Mouse (Mus musculus): ENCODE data around the gene Pom121l2.

The Pom121l2 gene

GRCm38 (mm10) chr13:22001823-22002222 is 20.8 kb downstream of the Pom121l2 start:
- CTCF ChIA-PET = no interaction called here
- POLR2A ChIA-PET = interaction anchor here in 2 of 4 experiments (0.6 to 1.2 kb wide), 6 partner anchors 12 to 1408 kb away, joined by 3 to 5 read pairs (median 4); partner anchors contain the start of genes Pom121l2 (in 2 of the 2) and Hist1h2ag (in 1 of the 2)

- POLR2A ChIA-PET = interaction anchor here (0.6 to 4.0 kb wide), 39 partner anchors 9 to 1678 kb away, joined by 3 to 47 read pairs (median 4); partner anchors contain the start of genes Hist1h2ah (in 3 of the 4), Hist1h2bk (in 3 of the 4), Hist1h2ag (in 2 of the 4) and Hist1h2bj (in 2 of the 4)
- CTCF ChIA-PET = interaction anchor here in 3 of 4 experiments (0.6 to 2.1 kb wide), 10 partner anchors 9 to 178 kb away, joined by 3 to 7 read pairs (median 3); no protein-coding TSS in a partner anchor
Observed at GRCm38 (mm10) chr13:22005605-22006333, 24.8 kb downstream of the Pom121l2 start.

- ChIA-PET POLR2A (interaction anchor here (0.6 to 4.0 kb wide), 42 partner anchors 9 to 1677 kb away, joined by 3 to 47 read pairs (median 4); partner anchors contain the start of genes Hist1h2ah (in 3 of the 4), Hist1h2bk (in 3 of the 4), Hist1h2ag (in 2 of the 4) and Hist1h2bj (in 2 of the 4)), CTCF (interaction anchor here in 3 of 4 experiments (0.6 to 2.1 kb wide), 9 partner anchors 9 to 126 kb away, joined by 3 to 7 read pairs (median 3); partner anchors contain the start of gene Pom121l2 (in 1 of the 3))
Observed at GRCm38 (mm10) chr13:22006334-22007120, 25.5 kb downstream of the Pom121l2 start.

- POLR2A ChIA-PET = interaction anchor here in 3 of 4 experiments (0.7 to 4.0 kb wide), 14 partner anchors 10 to 1424 kb away, joined by 3 to 47 read pairs (median 8); partner anchors contain the start of genes Hist1h2ag (in 2 of the 3), Hist1h2bj (in 2 of the 3), Pom121l2 (in 2 of the 3) and Hist1h2ah (in 1 of the 3)
- CTCF ChIA-PET = interaction anchor here in 3 of 4 experiments (0.6 to 1.7 kb wide), 4 partner anchors 12 to 1429 kb away, joined by 3 to 4 read pairs (median 3); partner anchors contain the start of gene Pom121l2 (in 1 of the 3)
Observed at GRCm38 (mm10) chr13:22007121-22007510, 26.1 kb downstream of the Pom121l2 start.

GRCm38 (mm10) chr13:22007872-22008271 is 26.9 kb downstream of the Pom121l2 start:
- CTCF ChIA-PET = no interaction called here
- POLR2A ChIA-PET = interaction anchor here in 2 of 4 experiments (0.7 to 4.0 kb wide), 8 partner anchors 9 to 36 kb away, joined by 3 to 47 read pairs (median 6); partner anchors contain the start of genes Hist1h2ag (in 2 of the 2), Hist1h2bj (in 2 of the 2) and Pom121l2 (in 1 of the 2)

- CTCF ChIA-PET = interaction anchor here in 1 of 4 experiments (0.5 kb wide), 1 partner anchor 1392 kb away, joined by 4 read pairs; no protein-coding TSS in a partner anchor
- POLR2A ChIA-PET = interaction anchor here in 2 of 4 experiments (1.1 to 3.9 kb wide), 6 partner anchors 9 to 35 kb away, joined by 3 to 22 read pairs (median 6); partner anchors contain the start of genes Hist1h2ag (in 1 of the 2) and Hist1h2bj (in 1 of the 2)
Observed at GRCm38 (mm10) chr13:22008707-22009106, 27.7 kb downstream of the Pom121l2 start.

GRCm38 (mm10) chr13:22009642-22010041 is 28.6 kb downstream of the Pom121l2 start, which contains the start of gene Prss16:
Prss16 (minus strand) TSS chr13:22009742.
- ChIA-PET POLR2A (interaction anchor here in 2 of 4 experiments (0.6 to 2.1 kb wide), 6 partner anchors 10 to 222 kb away, joined by 3 to 7 read pairs (median 4); partner anchors contain the start of genes Hist1h2an (in 1 of the 2) and Hist1h2bp (in 1 of the 2)), CTCF (interaction anchor here in 1 of 4 experiments (0.7 kb wide), 1 partner anchor 73 kb away, joined by 3 read pairs; no protein-coding TSS in a partner anchor)

GRCm38 (mm10) chr13:22013716-22014115 is 32.7 kb downstream of the Pom121l2 start:
- CTCF ChIA-PET = interaction anchor here in 3 of 4 experiments (0.6 to 1.0 kb wide), 4 partner anchors 39 to 1388 kb away, joined by 3 read pairs; no protein-coding TSS in a partner anchor
- POLR2A ChIA-PET = interaction anchor here in 3 of 4 experiments (0.6 to 7.4 kb wide), 7 partner anchors 7 to 1520 kb away, joined by 3 to 47 read pairs (median 5); partner anchors contain the start of genes Hist1h2af (in 1 of the 3) and Hist1h2ah (in 1 of the 3)

GRCm38 (mm10) chr13:22014411-22014845 is 33.4 kb downstream of the Pom121l2 start:
- ChIA-PET POLR2A (interaction anchor here (0.7 to 7.4 kb wide), 14 partner anchors 8 to 1520 kb away, joined by 3 to 47 read pairs (median 4); partner anchors contain the start of genes Hist1h2af (in 1 of the 4), Hist1h2ag (in 1 of the 4), Hist1h2ah (in 1 of the 4) and Hist1h2bj (in 1 of the 4)), CTCF (interaction anchor here in 1 of 4 experiments (0.8 to 1.7 kb wide), 2 partner anchors 15 to 1387 kb away, joined by 3 to 4 read pairs; no protein-coding TSS in a partner anchor)

- ChIA-PET POLR2A (interaction anchor here (0.9 to 7.4 kb wide), 16 partner anchors 8 to 236 kb away, joined by 3 to 47 read pairs (median 4); partner anchors contain the start of genes Hist1h1b (in 1 of the 4), Hist1h2ag (in 1 of the 4), Hist1h2ah (in 1 of the 4) and Hist1h2bj (in 1 of the 4)), CTCF (interaction anchor here in 2 of 4 experiments (0.5 to 1.7 kb wide), 5 partner anchors 10 to 107 kb away, joined by 3 to 4 read pairs (median 3); no protein-coding TSS in a partner anchor)
Observed at GRCm38 (mm10) chr13:22015479-22016450, 34.8 kb downstream of the Pom121l2 start.

GRCm38 (mm10) chr13:22019934-22020835 is 39.2 kb downstream of the Pom121l2 start:
- CTCF ChIA-PET = no interaction called here
- POLR2A ChIA-PET = interaction anchor here (0.6 to 7.4 kb wide), 24 partner anchors 11 to 1535 kb away, joined by 3 to 47 read pairs (median 4); partner anchors contain the start of genes Hist1h2ah (in 3 of the 4), Hist1h2bk (in 3 of the 4), Hist1h2ag (in 2 of the 4) and Hist1h2bj (in 2 of the 4)

- POLR2A ChIA-PET = interaction anchor here in 3 of 4 experiments (0.6 to 5.4 kb wide), 15 partner anchors 13 to 1380 kb away, joined by 3 to 31 read pairs (median 4); partner anchors contain the start of genes Hist1h2ah (in 3 of the 3), Hist1h2bk (in 3 of the 3), Hist1h2ag (in 2 of the 3) and Hist1h2bj (in 2 of the 3)
- CTCF ChIA-PET = interaction anchor here in 1 of 4 experiments (0.5 kb wide), 1 partner anchor 821 kb away, joined by 3 read pairs; no protein-coding TSS in a partner anchor
Observed at GRCm38 (mm10) chr13:22020901-22021339, 39.9 kb downstream of the Pom121l2 start.

GRCm38 (mm10) chr13:22021581-22021980 is 40.6 kb downstream of the Pom121l2 start:
- ChIA-PET CTCF (interaction anchor here in 3 of 4 experiments (0.5 to 1.0 kb wide), 4 partner anchors 26 to 1380 kb away, joined by 3 to 4 read pairs (median 3); no protein-coding TSS in a partner anchor), POLR2A (interaction anchor here in 3 of 4 experiments (0.6 to 5.4 kb wide), 27 partner anchors 10 to 1549 kb away, joined by 3 to 31 read pairs (median 4); partner anchors contain the start of genes Hist1h2ag (in 3 of the 3), Hist1h2ah (in 3 of the 3), Hist1h2bj (in 3 of the 3) and Hist1h2bk (in 3 of the 3))

GRCm38 (mm10) chr13:22022241-22022640 is 41.2 kb downstream of the Pom121l2 start:
- CTCF ChIA-PET = interaction anchor here (0.6 to 1.0 kb wide), 7 partner anchors 27 to 1409 kb away, joined by 3 to 9 read pairs (median 3); no protein-coding TSS in a partner anchor
- POLR2A ChIA-PET = interaction anchor here (0.6 to 5.4 kb wide), 31 partner anchors 9 to 1548 kb away, joined by 3 to 31 read pairs (median 4); partner anchors contain the start of genes Hist1h2ag (in 3 of the 4), Hist1h2ah (in 3 of the 4), Hist1h2bj (in 3 of the 4) and Hist1h2bk (in 3 of the 4)

All from embryonic stem cell, embryonic (primary cell).